Mouse (Mus musculus): ENCODE data around the gene Noa1.

Noa1 gene

DNA sequence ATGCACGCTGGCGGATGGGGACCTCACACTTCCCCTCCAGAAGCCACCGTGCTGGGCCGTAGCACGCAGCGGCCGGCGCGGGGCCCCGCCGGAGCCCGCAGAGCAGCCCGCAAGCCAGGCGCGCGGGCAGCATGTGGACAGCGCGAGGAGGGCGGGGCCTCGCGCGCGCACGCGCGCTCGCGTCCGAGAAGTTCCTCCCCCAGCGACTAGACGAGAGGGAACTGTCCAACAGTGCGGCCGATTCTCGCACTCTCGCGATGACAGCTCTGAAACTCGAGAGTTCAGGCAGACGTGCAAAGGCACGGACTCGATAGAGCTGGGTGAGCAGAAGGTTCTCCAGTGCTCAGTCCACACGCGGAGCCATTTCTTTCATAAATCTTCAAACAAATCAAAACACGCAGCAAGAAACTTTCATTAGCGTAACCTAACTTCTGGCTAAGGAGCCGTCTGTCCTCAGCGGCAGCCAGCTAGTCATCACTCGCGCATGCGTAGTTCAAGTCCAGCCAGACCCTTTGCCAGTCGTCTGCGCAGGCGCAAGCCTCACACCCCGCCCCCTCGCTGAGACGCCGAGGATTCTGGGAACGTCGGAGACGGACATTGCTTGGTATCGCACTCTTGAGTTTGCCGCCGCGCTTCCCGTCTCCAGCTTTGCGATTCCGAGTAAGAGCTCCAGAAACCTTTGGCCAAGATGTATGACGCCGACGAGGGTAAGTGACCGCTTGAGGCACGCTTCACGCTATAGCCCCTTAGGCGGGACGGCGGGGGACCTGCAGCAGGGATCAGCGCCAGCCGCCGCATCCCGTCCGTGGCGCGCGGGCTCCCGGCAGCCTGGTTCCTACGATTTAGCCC lies at the start of gene Noa1, which contains the start of gene Polr2b:
Gene Noa1, minus strand, starts transcription at position 161 of the 849 bp plus-strand sequence.
Gene Polr2b, plus strand, starts transcription at position 224 of the 849 bp plus-strand sequence.
- DNase-seq, result peak; percentile 99

DNA sequence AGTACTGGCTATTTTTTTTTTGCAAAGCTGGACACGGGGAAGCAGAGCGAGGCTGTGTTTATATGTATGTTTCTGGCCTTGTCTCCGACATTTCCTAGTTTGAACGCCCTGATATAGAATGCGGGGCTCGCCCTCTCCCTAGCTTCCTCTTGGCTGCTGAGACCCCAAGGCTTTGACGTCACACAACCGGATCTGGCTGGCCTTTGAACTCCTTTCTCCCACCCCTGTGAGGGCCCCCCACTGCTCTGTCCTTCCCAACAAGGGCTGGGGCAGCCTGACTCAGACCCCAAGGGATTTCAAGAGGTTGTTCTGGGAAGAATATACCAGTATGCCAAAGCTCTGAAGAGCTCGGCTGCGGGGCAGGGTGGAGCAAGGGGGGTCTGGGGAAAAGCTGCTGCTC lies 48.5 kb upstream of the Noa1 start:
- DNase-seq, result no peak

DNA sequence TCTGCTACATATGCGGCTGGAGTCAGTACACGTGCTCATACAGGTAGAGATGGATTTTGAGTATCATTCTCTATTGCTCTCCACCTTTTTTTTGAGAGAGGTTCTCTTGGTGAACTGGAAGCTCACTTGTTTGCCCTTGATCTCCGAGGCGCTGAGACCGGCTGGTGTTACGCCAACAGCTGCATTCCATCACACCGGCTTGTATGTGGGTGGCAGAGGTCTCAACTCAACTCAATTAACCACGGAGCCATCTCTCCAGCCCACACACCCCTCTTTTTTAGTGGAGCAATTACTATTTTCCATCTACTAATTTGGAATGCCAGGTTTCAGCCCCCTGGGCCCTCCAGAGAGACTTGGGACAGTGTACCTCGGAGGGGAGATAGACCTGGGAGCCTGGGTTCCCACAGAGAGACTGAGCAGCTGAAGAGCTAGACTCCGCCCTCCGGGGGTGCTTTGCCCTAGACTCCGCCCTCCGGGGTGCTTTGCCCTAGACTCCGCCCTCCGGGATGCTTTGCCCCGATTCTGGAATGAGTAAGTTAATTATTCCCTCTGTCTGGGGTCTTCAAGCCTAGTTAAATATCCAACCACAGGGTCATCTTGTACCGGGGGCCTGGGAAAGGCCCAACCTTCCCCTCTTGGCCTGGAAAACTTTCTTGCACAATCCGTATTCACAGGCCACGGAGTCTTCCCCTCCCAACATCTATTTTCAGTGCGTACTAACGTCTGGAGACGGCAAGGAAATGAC lies 47.7 kb upstream of the Noa1 start:
- no peak for DNase-seq

DNA sequence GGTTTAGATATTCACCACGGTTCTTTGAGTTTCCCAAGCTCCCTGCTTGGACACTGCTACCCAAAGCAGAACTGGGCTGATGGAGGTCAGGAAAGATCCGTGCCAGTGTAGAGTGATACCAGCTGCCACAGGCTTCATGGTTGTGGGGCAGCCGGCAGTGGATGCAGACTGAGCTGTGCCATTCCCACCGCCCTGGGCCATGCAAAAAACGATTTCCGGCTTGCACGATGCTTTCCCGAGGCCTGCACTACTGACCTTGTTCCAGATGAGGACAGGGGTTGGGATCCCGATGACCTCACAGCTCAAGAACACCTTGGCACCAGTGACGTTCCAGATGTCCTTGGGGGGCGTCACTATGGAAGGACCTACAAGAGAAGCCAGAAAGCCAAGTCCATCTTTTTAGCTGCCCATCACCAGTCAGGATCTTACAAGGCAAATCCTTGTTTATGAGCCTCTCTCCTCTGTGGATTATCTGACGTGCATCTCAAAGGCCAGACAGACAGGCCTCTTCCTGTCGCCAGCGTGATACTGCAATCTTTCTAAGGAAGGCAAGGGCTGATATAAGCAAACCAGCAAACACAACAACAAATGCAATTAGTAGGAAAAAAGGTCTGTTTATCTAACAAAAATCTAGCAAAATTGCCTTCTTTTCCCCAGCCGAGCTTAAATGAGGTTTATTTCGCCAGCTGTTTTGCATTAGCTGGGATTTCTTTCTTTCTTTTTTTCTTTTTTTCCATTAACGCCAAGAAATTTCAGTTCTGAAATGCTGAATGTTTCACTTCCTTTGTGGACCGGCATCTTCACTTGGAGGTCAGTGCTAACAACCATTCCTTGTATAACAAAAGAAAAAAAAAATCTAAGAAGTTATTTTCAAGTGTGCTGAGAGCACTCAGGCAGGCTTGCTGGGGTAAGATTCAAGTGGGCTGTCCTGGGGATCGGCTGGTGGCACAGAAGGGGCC lies 45.7 kb upstream of the Noa1 start:
- DNase-seq, result no peak

DNA sequence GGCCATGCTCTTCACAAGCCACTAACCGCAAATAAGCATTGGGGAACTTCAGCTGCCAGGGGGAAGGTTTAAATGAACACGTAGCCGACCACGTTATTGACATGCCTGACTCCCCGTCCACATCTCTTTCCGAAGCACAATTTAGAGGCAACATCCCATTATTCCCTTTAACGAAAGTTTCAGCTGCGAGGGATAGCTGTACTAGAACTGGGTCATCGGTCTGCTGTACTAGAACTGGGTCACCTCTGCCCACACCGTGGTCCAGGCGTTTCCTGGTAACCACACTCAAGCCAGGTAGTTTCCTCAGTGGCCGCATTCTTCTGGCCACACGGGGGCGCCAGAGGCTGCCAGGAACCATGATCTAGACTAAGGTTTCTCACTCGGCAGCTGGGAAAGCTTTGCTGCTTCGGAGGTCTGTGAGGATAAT lies 44.5 kb upstream of the Noa1 start:
- DNase-seq, result peak; percentile 72

DNA sequence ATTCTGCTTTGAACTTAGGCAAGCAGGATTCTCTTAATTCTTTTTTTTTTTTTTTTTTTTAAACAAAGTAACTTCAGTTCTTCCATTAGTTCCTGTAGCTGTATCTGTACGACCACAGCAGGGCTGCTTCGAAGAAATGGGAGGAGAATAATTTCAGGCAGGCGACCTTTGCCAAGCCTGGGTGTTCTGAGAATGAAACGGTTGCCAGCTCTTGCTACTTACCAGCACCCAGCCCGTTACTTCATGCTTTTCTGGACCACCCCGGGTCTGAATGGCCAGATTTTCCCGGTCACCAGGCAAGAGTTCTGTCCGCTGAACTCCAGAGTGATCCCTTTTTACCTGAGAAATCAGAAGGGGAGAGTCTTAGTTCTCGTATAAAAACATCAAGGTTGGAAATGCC lies 41.8 kb upstream of the Noa1 start:
- no peak for DNase-seq

DNA sequence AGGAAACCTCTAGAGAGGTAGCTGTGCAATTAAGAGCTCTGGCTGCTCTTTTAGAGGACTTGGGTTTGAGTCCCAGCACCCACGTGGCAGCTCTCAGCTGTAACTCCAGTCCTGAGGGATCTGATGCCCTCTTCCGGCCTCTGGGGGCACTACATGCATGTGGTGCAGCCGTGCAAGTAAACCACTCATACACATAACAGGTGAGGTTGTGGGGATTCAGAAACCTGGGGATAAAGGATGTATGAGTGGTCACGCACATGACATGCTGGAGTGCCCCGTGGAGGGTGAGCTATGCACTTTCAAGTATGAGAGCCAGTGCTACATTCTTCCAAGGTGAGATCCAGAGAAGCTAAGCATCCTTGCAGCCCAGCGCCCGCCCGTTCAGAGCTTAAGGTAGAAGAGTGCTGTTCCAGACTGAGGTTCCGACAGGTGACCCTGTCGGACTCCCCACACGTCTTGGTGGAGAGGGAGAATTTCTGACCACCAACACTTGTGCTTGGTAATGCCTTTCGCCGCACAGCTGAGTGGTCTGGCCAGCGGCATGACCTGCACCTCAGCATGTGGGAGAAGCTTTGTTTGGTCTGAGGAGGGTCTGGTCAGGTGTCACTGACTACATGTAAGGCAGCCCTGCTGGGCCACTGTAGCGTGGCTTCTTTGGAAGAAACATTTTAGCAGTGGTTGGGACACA lies 40.2 kb upstream of the Noa1 start:
- DNase-seq, result no peak

DNA sequence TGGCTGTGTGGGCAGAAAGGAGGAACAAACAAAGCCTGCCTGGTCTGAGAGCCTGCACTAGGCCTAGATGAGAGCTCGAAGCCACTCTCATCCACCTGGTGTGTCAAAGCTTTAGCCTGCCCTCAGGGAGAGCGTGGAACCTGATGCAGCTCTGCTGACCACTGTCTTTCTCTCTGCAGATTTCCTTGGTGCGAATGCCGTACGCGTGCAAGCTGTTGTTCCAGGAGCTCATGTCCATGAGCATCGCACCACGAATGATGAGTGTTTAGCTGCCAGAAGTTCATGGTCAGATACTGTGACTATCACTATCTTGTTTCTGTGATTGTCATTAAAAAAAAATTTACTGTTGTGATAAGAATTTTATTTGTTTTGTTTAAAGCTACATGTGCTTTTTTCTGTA lies 39.0 kb upstream of the Noa1 start:
- DNase-seq, result no peak

DNA sequence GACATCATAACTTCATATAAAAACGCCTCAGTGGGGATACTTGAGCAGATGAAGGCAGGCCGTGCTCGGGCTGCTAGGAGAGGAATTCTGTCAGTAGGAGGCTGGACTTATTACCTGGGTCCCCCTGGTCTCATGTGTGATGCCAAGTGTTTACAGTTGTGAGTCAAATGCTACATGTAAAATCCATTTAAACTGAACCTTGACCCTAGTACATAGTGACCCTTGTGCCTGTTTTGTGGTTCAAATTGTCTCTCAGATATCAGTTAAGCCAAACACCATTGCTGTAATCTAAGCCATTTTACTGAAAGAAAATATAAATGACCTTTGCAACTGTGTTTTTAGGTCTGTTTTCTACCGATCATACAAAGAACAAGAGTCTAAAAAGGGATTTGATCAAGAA lies 30.1 kb upstream of the Noa1 start:
- no peak for DNase-seq

DNA sequence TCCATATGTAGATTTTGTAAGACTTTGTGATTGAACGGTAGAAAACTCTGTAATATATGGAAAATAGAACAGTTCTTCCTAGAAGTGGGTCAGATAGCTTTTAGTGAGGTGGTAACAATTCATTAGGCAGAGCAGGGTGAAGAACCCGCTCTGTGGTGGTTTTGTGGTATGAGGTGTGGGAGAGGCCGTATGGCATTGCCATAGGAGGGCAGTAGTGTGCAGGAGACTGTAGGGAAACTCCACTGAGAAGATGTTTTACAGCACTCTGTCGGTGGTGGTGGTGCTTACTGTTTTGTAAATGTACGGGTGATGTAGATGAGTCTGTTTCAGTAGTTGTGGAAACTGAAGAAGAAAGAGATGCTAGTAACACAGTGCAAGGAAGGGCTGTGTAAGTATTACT lies 20.3 kb upstream of the Noa1 start:
- no peak for DNase-seq

DNA sequence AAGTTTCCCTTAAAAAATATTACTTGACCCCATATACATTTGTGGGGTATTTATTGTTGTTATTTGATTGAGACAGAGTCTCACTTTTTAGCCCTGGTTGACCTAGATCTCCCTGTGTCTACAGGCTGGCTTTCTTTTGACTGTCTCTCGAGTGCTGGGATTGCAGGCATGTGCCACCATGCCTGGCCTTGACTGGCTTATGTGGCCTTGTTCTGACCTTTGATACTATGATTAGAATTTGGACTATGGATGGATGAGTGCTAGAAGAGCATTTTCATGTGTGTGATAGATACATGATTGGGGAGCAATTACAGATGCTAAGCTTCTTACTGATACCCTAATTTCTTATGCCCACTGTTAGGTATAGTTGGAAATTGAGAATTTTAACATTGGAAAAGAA lies 15.1 kb upstream of the Noa1 start:
- no peak for DNase-seq

DNA sequence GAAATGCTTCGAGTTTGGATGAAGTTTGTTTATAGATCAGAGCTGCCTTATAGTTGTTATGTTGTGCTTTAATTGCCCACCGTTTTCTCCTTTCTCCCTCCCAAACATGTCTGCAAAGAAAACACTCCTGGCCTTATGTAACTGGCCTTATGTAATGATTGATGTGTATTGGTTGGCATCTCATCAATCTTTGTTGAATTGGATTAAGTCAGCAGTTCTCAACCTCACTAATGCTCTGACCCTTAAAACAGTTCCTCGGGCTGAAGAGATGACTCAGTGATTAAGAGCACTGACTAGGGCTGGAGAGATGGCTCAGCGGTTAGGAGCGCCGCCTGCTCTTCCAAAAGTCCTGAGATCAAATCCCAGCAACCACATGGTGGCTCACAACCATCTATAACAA lies 5.1 kb upstream of the Noa1 start:
- no peak for DNase-seq

DNA sequence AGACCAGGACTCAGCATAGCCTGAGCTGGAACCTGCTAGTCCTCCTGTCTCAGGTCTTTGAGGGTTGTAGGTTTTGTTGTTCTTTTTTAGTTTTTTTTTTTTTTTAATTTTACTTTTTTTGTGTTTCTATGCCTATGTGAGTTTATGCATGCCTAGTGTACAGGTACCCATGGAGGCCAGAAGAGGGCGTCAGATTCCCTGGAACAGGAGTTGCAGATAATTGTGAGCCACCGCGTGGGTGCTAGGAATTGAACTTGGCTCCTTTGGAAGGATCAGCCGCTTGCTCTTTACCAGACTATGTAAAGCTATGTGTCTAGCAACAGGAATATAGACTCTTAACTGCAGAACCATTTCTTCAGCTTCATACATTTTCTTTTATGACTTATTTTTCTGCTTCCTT lies 4.3 kb upstream of the Noa1 start:
- no peak for DNase-seq

DNA sequence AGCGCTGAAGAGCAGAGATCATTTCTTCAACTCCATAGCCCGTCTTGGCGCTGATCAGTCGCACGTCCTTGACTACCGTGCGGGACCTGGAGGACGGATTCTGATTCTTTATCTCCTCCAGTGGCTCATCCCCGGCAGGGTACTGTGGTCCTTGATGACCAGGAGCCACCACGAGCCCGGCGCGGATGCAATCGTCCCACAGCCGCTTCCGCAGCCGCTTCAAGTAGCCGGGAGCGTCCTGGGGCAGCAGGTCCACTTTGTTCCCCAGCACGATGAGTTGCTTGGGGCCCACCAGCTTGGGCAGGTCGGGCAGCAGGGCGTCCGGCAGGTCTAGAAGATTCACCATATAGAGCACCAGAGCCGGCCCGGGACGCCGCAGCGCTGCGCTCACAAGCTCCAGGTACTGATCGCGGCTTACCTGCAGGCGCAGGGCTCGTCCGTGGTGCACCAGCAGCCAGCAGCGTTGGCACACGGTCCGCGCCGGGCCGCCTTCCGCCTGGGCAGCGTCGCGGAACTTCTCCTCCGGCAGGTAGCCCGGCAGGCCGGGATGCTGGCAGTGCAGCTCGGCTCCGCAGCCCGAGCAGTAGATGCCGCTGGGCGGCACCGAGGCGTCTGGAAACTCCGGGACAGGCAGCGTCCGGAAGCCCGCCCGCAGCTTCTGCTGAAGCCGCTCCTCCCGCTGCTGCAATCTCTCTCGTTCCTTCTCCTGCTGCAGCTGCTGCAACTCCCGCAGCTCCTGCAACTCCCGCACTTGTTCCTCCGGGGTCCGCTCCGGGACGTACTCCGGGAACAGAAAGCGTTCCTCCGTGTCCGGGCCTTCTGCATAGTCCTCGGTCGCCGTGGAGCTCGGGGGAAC lies 605 bp downstream of the Noa1 start:
- peak; percentile 48 for DNase-seq

DNA sequence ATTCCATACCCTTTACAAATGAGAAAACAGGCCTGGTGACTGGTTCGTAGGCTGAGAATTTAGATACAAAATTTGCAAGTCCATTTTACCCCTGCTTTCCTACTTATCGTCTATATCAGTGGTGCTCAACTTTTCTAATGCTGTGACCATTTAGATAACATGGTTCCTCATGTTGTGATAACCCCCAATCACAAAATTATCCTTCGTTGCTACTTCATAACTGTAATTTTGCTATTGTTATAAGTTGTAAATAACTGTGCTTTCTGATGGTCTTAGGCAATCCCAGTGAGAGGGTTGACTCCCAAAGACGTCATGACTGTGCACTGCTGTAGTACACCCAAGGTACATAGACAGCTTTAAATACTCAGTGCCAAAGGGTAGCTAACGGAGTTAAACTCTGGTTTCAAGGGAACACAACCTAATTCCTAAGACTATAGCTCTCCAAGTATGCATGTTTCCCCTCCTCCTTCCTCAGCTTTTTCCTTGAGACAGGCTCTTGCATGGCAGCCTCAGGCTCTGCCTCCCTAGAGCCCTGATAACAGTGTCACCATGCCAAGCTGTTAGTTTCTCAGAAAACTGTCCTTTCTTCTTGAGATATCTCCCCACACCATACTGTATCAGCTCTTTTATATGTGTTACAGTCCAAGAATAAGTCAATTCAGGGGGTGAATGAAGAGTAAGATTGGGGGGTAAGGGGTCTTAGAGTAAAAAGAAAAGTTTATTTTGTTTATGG lies 1.9 kb downstream of the Noa1 start:
- DNase-seq, result no peak

DNA sequence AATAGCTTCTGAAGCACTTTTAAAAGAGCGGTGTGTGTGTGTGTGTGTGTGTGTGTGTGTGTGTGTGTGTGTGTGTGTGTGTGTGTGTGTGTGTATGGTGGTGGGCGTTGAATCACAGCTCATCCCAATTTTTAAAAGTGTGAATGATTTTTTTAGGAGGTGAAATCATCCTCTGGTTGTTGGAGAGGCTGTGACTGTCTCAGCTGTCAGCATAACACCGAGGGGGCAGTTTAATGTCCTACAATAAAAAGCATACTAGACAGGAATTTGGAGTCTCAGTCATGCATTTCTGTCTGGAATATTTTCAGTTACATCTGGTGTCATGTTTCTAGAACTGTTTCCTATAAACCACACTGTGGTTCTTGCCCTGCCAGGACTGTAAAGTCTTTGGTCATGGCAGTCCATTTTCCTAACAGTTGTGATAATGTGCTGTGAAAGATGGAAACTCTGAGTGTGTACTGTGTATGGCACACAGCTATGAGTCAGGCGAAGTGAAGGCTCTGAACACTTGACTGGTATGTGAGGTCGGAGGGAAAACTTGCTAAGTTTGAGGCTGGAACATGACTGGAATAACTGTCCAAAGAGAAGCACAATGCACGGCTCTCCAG lies 8.5 kb downstream of the Noa1 start:
- DNase-seq, result no peak

DNA sequence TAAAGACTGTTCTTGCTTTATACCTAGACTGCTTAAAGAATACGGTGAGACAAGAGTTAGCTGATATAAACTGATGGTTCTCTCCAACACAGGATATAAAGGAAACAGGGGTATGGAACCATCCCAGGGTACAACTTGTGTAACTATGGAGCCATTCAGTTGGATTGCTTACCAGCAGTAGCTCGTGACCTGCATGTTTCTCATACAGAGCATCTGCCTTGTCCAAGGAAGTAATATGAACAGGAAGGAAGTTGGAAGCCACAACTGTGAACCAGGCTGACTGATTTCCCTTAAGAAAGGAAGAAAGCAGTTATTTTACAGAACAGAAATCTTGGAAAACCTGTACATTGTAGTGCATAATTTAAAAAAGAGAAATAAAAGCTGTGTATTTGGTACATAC lies 10.4 kb downstream of the Noa1 start:
- DNase-seq, result no peak

DNA sequence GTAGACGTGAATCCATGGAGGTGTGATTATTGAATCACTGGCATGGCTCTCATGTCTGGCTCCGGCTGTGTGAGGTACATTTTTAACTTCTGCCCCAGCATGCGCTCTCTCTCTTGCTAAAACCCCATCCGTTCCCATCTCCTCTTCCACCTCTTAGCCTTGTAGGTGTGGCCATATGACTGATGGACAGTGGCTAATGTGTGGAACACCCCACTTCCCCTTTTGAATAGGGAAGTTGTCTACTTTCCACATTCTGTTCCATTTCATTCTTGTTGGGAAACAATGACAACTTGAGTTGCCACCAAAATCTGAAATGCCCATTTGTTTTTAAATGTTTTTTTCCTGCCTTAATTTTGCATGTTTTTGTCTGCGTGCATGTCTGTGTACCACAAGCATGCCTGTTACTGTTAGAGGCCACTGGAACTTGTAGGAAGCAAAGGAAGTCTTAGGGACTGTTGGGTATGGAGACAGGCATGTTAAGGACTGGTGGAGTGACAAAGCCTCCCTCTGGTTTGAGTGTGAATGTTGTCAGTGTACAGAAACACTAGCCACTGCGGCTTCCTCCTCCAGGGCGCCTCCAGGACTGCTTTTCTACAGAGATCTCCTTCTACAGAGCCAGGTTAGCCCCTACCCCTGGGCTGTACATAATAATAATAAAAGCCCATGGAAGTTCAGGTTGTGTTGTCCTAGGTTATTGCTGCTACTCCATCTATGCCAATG lies 16.9 kb downstream of the Noa1 start:
- DNase-seq, result no peak

DNA sequence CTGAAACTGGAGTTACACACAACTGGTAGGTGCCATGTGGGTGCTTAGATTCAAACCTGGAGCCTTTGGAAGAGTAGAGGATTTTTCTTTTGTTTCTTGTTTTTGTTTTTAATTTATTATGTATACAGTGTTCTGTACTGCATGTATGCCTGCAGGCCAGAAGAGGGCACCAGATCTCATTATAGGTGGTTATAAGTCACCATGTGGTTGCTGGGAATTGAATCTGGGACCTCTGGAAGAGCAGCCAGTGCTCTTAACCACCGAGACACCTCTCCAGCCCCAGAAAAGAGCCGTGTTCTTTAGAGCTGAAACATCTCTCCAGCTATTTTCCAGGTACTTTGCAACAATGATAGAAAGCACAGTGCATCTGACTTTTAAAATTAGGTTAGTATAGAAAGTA lies 19.3 kb downstream of the Noa1 start:
- DNase-seq, result no peak

DNA sequence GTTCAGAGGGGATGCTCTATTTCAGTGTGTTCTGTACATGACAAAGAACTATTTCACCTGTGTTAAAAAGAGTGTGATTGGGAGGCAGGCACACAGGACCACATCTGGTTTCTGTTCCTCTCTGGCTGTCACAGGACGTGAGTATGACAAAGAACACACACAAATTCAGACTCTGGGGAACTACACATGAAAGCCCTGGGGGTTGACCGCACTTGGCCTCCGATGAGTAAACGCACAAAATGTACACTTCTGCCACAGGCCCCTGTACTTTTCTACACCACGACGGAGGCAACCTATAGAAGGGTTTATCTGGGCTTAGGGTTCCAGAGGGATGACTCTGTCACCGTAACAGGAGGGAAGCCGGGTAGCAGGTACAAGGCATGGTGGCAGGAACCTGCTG lies 20.2 kb downstream of the Noa1 start:
- DNase-seq, result no peak

All from cerebellum, adult 8-10 months (tissue).